Mouse (Mus musculus) CH12.LX (cell line): ENCODE measurements around the gene Gatm. TPM values are rescaled to one million over a fixed set of nuclear protein-coding genes. Genes with fewer than 3 reads are reported as not detected.

Experiments
- DNase-seq: peaks from one replicate; pipeline ENCODE4 v3.0.0-alpha.2; 2013; ENCODE audit errors: extremely low read depth
- H3K27ac ChIP-seq: 2 replicates; pipeline ENCODE4 v1.5.1; 2012; ENCODE audit warnings: low read depth, mild to moderate bottlenecking, control low read depth, moderate library complexity; ENCODE audit not compliant: insufficient read depth
- H3K27me3 ChIP-seq: replicated peaks from 2 replicates; pipeline ENCODE3; 2012; ENCODE audit warnings: inconsistent platforms
- H3K36me3 ChIP-seq, 2 experiments: replicated peaks in 1 of 2; 2 replicates each; pipeline versions ENCODE3 to v1.6.1; 2012; ENCODE audit warnings: inconsistent platforms in 1 of 2, low read length in 1 of 2, mild to moderate bottlenecking in 1 of 2, mixed read lengths in 1 of 2, moderate library complexity in 1 of 2; ENCODE audit not compliant: control insufficient read depth in 1 of 2, insufficient read depth in 1 of 2
- H3K4me1 ChIP-seq, 2 experiments: 2 replicates each; pipeline ENCODE4 v1.6.1; 2012; ENCODE audit warnings: inconsistent platforms in 1 of 2, moderate library complexity in 1 of 2; ENCODE audit not compliant: insufficient read depth in 2 of 2, control insufficient read depth in 1 of 2
- H3K4me2 ChIP-seq: 2 replicates; pipeline ENCODE4 v1.6.1; 2012; ENCODE audit warnings: low read depth, mild to moderate bottlenecking, control low read depth; ENCODE audit not compliant: poor library complexity, insufficient read depth, severe bottlenecking
- H3K4me3 ChIP-seq, 3 experiments: fragments of 150-350 bp in 1 of 3; sonication (generic) in 1 of 3; replicated peaks in 1 of 3; 2 replicates each; pipeline versions ENCODE3 to v1.5.1; 2011 to 2012; ENCODE audit warnings: low read depth in 2 of 3, low read length in 2 of 3, mild to moderate bottlenecking in 2 of 3, moderate library complexity in 2 of 3, control low read depth in 1 of 3, improper control_type of control experiment in 1 of 3, inconsistent platforms in 1 of 3, mixed read lengths in 1 of 3; ENCODE audit not compliant: poor library complexity in 1 of 3
- H3K79me2 ChIP-seq: replicated peaks from 2 replicates; pipeline ENCODE4 v1.6.1; 2012; ENCODE audit warnings: mild to moderate bottlenecking, moderate library complexity; ENCODE audit not compliant: control insufficient read depth, poor library complexity, insufficient read depth, severe bottlenecking; ENCODE audit errors: extremely low read depth
- H3K9ac ChIP-seq: 2 replicates; pipeline ENCODE4 v1.6.1; 2012; ENCODE audit warnings: low read depth, mild to moderate bottlenecking, control low read depth, moderate library complexity; ENCODE audit not compliant: insufficient read depth
- H3K9me3 ChIP-seq: replicated peaks from 2 replicates; pipeline ENCODE3; 2012; ENCODE audit warnings: low read length, inconsistent platforms, mixed read lengths
- CHD1 ChIP-seq: IDR thresholded peaks from 2 replicates; pipeline ENCODE4 v1.6.1; 2012; ENCODE audit warnings: low read depth, low read length, improper control_type of control experiment, inconsistent platforms
- CHD2 ChIP-seq: IDR thresholded peaks from 2 replicates; pipeline ENCODE4 v1.6.1; 2011; ENCODE audit warnings: low read length, improper control_type of control experiment
- E2F4 ChIP-seq: IDR thresholded peaks from 2 replicates; pipeline ENCODE4 v1.6.1; 2011; ENCODE audit warnings: low read depth, low read length, improper control_type of control experiment; ENCODE audit not compliant: insufficient replicate concordance
- ELF1 ChIP-seq: IDR thresholded peaks from 2 replicates; pipeline ENCODE4 v1.6.1; 2014; ENCODE audit warnings: low read depth, mild to moderate bottlenecking, inconsistent platforms, low read length, improper control_type of control experiment
- ETS1 ChIP-seq: conservative IDR thresholded peaks from 2 replicates; pipeline ENCODE4 v1.6.1; 2012; ENCODE audit warnings: low read depth, mild to moderate bottlenecking, inconsistent platforms, low read length, improper control_type of control experiment, moderate library complexity
- GABPA ChIP-seq: IDR thresholded peaks from 2 replicates; pipeline ENCODE4 v1.6.1; 2012; ENCODE audit warnings: low read depth, low read length, improper control_type of control experiment, inconsistent platforms; ENCODE audit not compliant: insufficient replicate concordance
- HCFC1 ChIP-seq: IDR thresholded peaks from 2 replicates; pipeline ENCODE4 v1.6.1; 2012; ENCODE audit warnings: low read depth, mild to moderate bottlenecking, inconsistent platforms, low read length, improper control_type of control experiment
- IRF4 ChIP-seq: IDR thresholded peaks from 2 replicates; pipeline ENCODE4 v1.6.1; 2014; ENCODE audit warnings: low read depth, mild to moderate bottlenecking, inconsistent platforms, low read length, improper control_type of control experiment
- JUND ChIP-seq: conservative IDR thresholded peaks from 2 replicates; pipeline ENCODE4 v1.6.1; 2011; ENCODE audit warnings: low read depth, low read length, improper control_type of control experiment
- KAT2A ChIP-seq: IDR thresholded peaks from 2 replicates; pipeline ENCODE4 v1.6.1; 2012; ENCODE audit warnings: low read length, improper control_type of control experiment, inconsistent platforms; ENCODE audit not compliant: insufficient replicate concordance
- MAFK ChIP-seq: IDR thresholded peaks from 2 replicates; pipeline ENCODE4 v1.6.1; 2011; ENCODE audit warnings: low read length, improper control_type of control experiment; ENCODE audit not compliant: insufficient replicate concordance
- MAX ChIP-seq: IDR thresholded peaks from 2 replicates; pipeline ENCODE4 v1.6.1; 2011; ENCODE audit warnings: low read length, improper control_type of control experiment
- MAZ ChIP-seq: IDR thresholded peaks from 2 replicates; pipeline ENCODE4 v1.6.1; 2012; ENCODE audit warnings: low read depth, mild to moderate bottlenecking, inconsistent platforms, low read length, improper control_type of control experiment, moderate library complexity
- MEF2A ChIP-seq: IDR thresholded peaks from 2 replicates; pipeline ENCODE4 v1.6.1; 2014; ENCODE audit warnings: low read depth, mild to moderate bottlenecking, inconsistent platforms, low read length, improper control_type of control experiment, borderline replicate concordance
- MXI1 ChIP-seq: IDR thresholded peaks from 2 replicates; pipeline ENCODE4 v1.6.1; 2011; ENCODE audit warnings: mild to moderate bottlenecking, low read depth, low read length, improper control_type of control experiment
- NELFE ChIP-seq: IDR thresholded peaks from 2 replicates; pipeline ENCODE4 v1.6.1; 2011; ENCODE audit warnings: low read depth, low read length, improper control_type of control experiment
- NRF1 ChIP-seq: IDR thresholded peaks from 2 replicates; pipeline ENCODE4 v1.6.1; 2014; ENCODE audit warnings: low read depth, mild to moderate bottlenecking, inconsistent platforms, low read length, improper control_type of control experiment, moderate library complexity
- PAX5 ChIP-seq: IDR thresholded peaks from 2 replicates; pipeline ENCODE4 v1.6.1; 2012; ENCODE audit warnings: low read length, inconsistent platforms, mixed read lengths
- POLR2A ChIP-seq: IDR thresholded peaks from 2 replicates; pipeline ENCODE4 v1.6.1; 2011; ENCODE audit warnings: low read depth, mild to moderate bottlenecking, improper control_type of control experiment, low read length
- POLR2AphosphoS2 ChIP-seq: IDR thresholded peaks from 2 replicates; pipeline ENCODE4 v1.6.1; 2011; ENCODE audit warnings: low read depth, low read length, improper control_type of control experiment
- RAD21 ChIP-seq: IDR thresholded peaks from 2 replicates; pipeline ENCODE4 v1.6.1; 2011; ENCODE audit warnings: low read depth, mild to moderate bottlenecking, low read length, improper control_type of control experiment, moderate library complexity
- RCOR1 ChIP-seq: conservative IDR thresholded peaks from 2 replicates; pipeline ENCODE4 v1.6.1; 2012; ENCODE audit warnings: low read depth, mild to moderate bottlenecking, inconsistent platforms, low read length, improper control_type of control experiment
- SIN3A ChIP-seq: IDR thresholded peaks from 2 replicates; pipeline ENCODE4 v1.6.1; 2012; ENCODE audit warnings: low read length, improper control_type of control experiment, inconsistent platforms
- SMC3 ChIP-seq: IDR thresholded peaks from 2 replicates; pipeline ENCODE4 v1.6.1; 2011; ENCODE audit warnings: low read depth, low read length, improper control_type of control experiment
- UBTF ChIP-seq: IDR thresholded peaks from 2 replicates; pipeline ENCODE4 v1.6.1; 2012; ENCODE audit warnings: low read depth, mild to moderate bottlenecking, inconsistent platforms, low read length, improper control_type of control experiment, moderate library complexity
- USF1 ChIP-seq: IDR thresholded peaks from 2 replicates; pipeline ENCODE4 v1.6.1; 2014; ENCODE audit warnings: low read depth, mild to moderate bottlenecking, inconsistent platforms, low read length, improper control_type of control experiment
- USF2 ChIP-seq: conservative IDR thresholded peaks from 2 replicates; pipeline ENCODE4 v1.6.1; 2011; ENCODE audit warnings: low read depth, low read length, improper control_type of control experiment
- ZC3H11A ChIP-seq: IDR thresholded peaks from 2 replicates; pipeline ENCODE4 v1.6.1; 2012; ENCODE audit warnings: low read depth, mild to moderate bottlenecking, inconsistent platforms, low read length, improper control_type of control experiment
- ZMIZ1 ChIP-seq: IDR thresholded peaks from 2 replicates; pipeline ENCODE4 v1.6.1; 2012; ENCODE audit warnings: low read depth, mild to moderate bottlenecking, inconsistent platforms, low read length, improper control_type of control experiment
- dilution Hi-C: fragments of 300-500 bp; cut with MboI; formaldehyde crosslinking; loops from 2 replicates; pipeline ENCODE4 v1.14.3; 2020; ENCODE audit warnings: low sequenced_read_pairs; ENCODE audit not compliant: extremely low pct_unique_long_range_greater_than_20kb, extremely low pct_ligation_motif_present
- in situ Hi-C: fragments of 300-500 bp; cut with MboI; formaldehyde crosslinking; loops from 3 replicates; pipeline ENCODE4 v1.14.3; 2019; ENCODE audit warnings: low sequenced_read_pairs, low pct_ligation_motif_present, low pct_unique_long_range_greater_than_20kb, mixed read lengths
- polyA plus RNA-seq: library from polyadenylated mRNA; unstranded; fragments of >175 nt; gene quantifications from 2 replicates; pipeline ENCODE4 v1.2.1, GENCODE M21; 2012; ENCODE audit warnings: low read depth; ENCODE audit not compliant: insufficient read length
- total RNA-seq, 2 experiments: library from RNA; depleted of rRNA; stranded (reverse); fragments of 300-350 nt in 1 of 2; fragments of >200 nt in 1 of 2; gene quantifications; 2 replicates each; pipeline ENCODE4 v1.2.3; 2012 to 2014

Gene Gatm
- total and polyA plus RNA-seq, 3 experiments, result 13.0 to 46.0 (median 23.3) TPM

DNA sequence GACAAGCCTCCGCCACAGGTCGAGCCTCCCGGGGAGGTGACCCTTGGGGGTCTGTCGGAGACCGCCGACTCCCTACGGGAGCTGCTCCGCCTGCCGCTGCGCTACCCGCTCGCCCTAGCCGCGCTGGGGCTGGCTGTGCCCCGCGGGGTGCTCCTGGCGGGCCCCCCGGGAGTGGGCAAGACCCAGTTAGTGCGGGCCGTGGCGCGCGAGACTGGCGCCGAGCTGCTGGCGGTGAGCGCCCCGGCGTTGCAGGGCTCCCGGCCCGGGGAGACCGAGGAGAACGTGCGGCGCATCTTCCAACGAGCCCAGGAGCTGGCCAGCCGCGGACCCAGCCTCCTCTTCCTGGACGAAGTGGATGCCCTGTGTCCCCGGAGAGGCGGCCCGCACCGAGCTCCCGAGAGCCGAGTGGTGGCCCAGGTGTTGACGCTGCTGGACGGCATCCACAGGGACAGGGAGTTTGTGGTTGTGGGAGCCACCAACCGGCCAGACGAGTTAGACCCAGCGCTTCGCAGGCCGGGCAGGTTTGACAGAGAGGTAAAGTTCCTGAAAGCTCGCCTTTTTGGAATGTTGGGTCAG, 20.2 kb upstream of the Gatm start:
- in situ Hi-C loops, result loop anchor here (10.0 kb wide), 1 partner anchor 123 kb away; no protein-coding TSS in a partner anchor
- dilution Hi-C loops, result no loop called here
- Histone ChIP-seq H3K27me3 (no peaks in the 10 kb centered on the region), H3K79me2 (peaks cover 14% of the 10 kb centered on the region), H3K4me2 (peak overlapping the region; percentile 85), H3K9ac (peak overlapping the region; percentile 78), H3K36me3 (peaks cover 16 to 29% of the 10 kb centered on the region in 2 experiments), H3K27ac (no peak overlapping the region), H3K9me3 (no peaks in the 10 kb centered on the region), H3K4me1 (peaks cover 0 to 16% of the 10 kb centered on the region in 2 experiments; a peak in 2 of 4 replicates), H3K4me3 (peak overlapping the region; percentile 70 to 92 (median 90))
- TF ChIP-seq UBTF (0 out of 2 replicates have a peak, but pooled peaks have one; percentile 34), MEF2A (no peak)
- DNase-seq, result no peak

DNA sequence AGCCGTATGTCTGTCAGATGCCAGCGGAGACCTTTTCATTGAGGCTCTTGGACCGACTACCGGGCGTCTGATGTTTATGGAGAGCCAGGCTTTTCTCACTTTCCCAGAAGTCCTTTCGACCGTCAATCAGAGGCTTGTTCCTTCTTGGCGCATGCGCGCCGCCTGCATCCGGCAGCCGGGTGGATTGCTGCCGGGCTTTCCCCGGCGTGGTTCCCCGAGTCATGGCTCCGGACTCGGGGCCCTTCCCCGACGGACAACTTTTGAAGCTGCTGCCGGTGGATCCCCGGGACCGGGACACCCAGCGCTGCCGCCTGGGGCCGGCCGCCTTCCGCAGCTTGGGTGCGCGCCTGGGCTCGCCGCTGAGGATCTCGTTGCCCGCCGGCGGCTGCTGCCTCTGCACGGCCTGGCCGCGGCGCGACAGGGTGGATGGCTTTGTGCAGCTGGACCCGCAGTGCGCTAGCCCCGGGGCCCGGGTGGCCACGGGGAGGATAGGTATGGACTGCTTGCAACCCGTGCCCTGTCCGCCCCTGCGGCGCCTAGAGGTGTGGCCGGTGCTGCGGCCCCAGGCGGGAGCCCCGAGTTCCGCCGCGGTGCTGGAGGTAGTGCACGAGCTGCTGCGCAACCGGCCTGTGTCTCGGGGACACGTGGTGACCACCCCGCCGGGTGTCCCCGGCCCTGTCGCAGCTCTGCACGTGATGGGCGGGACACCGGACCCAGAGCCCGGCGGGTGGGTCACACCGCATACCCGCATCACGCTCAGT, 19.5 kb upstream of the Gatm start:
- dilution Hi-C loops (no loop called here), in situ Hi-C loops (loop anchor here (10.0 kb wide), 1 partner anchor 124 kb away; no protein-coding TSS in a partner anchor)
- Histone ChIP-seq H3K9me3 (no peaks in the 10 kb centered on the region), H3K4me1 (peaks cover 0 to 16% of the 10 kb centered on the region in 2 experiments; a peak in 2 of 4 replicates), H3K36me3 (peaks cover 16 to 28% of the 10 kb centered on the region in 2 experiments), H3K79me2 (peaks cover 14% of the 10 kb centered on the region), H3K27ac (peak overlapping the region; percentile 43; the same call in 1 of the 2 replicates), H3K27me3 (no peaks in the 10 kb centered on the region), H3K9ac (peak overlapping the region; percentile 78), H3K4me2 (peak overlapping the region; percentile 91; the same call in 1 of the 2 replicates), H3K4me3 (peak overlapping the region; percentile 70 to 92 (median 90))
- peak; percentile 93 for DNase-seq
- TF ChIP-seq ETS1, result no peak; the same call in 1 of the 2 replicates
- TF ChIP-seq CHD2, result no peak
- TF ChIP-seq IRF4, result peak; percentile 29; the same call in 1 of the 2 replicates
- TF ChIP-seq POLR2A, result peak; percentile 87
- TF ChIP-seq PAX5, result no peak
- peak; percentile 69 for TF ChIP-seq MAX
- TF ChIP-seq MAFK, result no peak
- TF ChIP-seq USF2, result no peak
- TF ChIP-seq KAT2A, result 0 out of 2 replicates have a peak, but pooled peaks have one; percentile 59
- no peak for TF ChIP-seq SMC3
- peak; percentile 79 for TF ChIP-seq UBTF
- TF ChIP-seq E2F4, result no peak
- peak; percentile 84 for TF ChIP-seq MXI1
- TF ChIP-seq ZC3H11A, result no peak
- no peak for TF ChIP-seq SIN3A
- peak; percentile 72 for TF ChIP-seq ELF1
- TF ChIP-seq ZMIZ1, result peak; percentile 78
- TF ChIP-seq NRF1, result peak; percentile 96
- no peak for TF ChIP-seq MEF2A
- TF ChIP-seq MAZ, result no peak
- peak; percentile 95 for TF ChIP-seq NELFE
- TF ChIP-seq POLR2AphosphoS2, result peak; percentile 87; the same call in 1 of the 2 replicates
- peak; percentile 78 for TF ChIP-seq HCFC1
- 0 out of 2 replicates have a peak, but pooled peaks have one; percentile 15 for TF ChIP-seq USF1
- TF ChIP-seq GABPA, result no peak
- 0 out of 2 replicates have a peak, but pooled peaks have one; percentile 7 for TF ChIP-seq JUND
- TF ChIP-seq CHD1, result no peak; the same call in 1 of the 2 replicates
- no peak for TF ChIP-seq RAD21
- no peak for TF ChIP-seq RCOR1
